Mouse (Mus musculus) fibroblast of lung, adult 2 months (primary cell): ENCODE measurements around the gene Abca3.
A peak's percentile ranks its signal among the peaks of the same experiment; 100 is the strongest.
"Not testable (repeated sequence)": the region's sequence is repeated elsewhere in the genome, so short reads cannot be mapped to it uniquely, and the experiment has no call there.

Experiments used
- DNase-seq: peaks from one replicate; pipeline ENCODE4 v3.0.0-alpha.2; 2011; ENCODE audit warnings: low read depth

The Abca3 gene

GRCm38 (mm10) chr17:24383789-24384188, 32.0 kb downstream of the Abca3 start:
- DNase-seq, result no peak

GRCm38 (mm10) chr17:24388711-24389110, 37.0 kb downstream of the Abca3 start:
- no peak for DNase-seq

- DNase-seq, result peak; percentile 46
Observed at GRCm38 (mm10) chr17:24389865-24390264, 38.1 kb downstream of the Abca3 start.

GRCm38 (mm10) chr17:24391149-24391548, 39.4 kb downstream of the Abca3 start:
- DNase-seq, result no peak

- DNase-seq, result no peak
Observed at GRCm38 (mm10) chr17:24393527-24393926, 41.8 kb downstream of the Abca3 start.

- DNase-seq, result no peak
Observed at GRCm38 (mm10) chr17:24394456-24394855, 42.7 kb downstream of the Abca3 start.

- DNase-seq, result no peak
Observed at GRCm38 (mm10) chr17:24402371-24402770, 50.6 kb downstream of the Abca3 start.

- DNase-seq, result no peak
Observed at GRCm38 (mm10) chr17:24407116-24407803, 55.5 kb downstream of the Abca3 start.

- no peak for DNase-seq
Observed at GRCm38 (mm10) chr17:24413557-24414211, 61.9 kb downstream of the Abca3 start.

GRCm38 (mm10) chr17:24414230-24414976, 62.7 kb downstream of the Abca3 start, which contains the start of gene Rnps1:
Rnps1 (plus strand) TSS chr17:24414565.
- peak; percentile 98 for DNase-seq

GRCm38 (mm10) chr17:24415011-24415410, 63.3 kb downstream of the Abca3 start:
- DNase-seq, result no peak

- no peak for DNase-seq
Observed at GRCm38 (mm10) chr17:24416051-24416652, 64.4 kb downstream of the Abca3 start.

GRCm38 (mm10) chr17:24423114-24423513, 71.4 kb downstream of the Abca3 start:
- DNase-seq, result no peak

GRCm38 (mm10) chr17:24424489-24424888, 72.7 kb downstream of the Abca3 start:
- DNase-seq, result no peak

GRCm38 (mm10) chr17:24425326-24425725, 73.6 kb downstream of the Abca3 start:
- not testable (repeated sequence) for DNase-seq

GRCm38 (mm10) chr17:24425905-24426304, 74.2 kb downstream of the Abca3 start:
- no peak for DNase-seq

- peak; percentile 92 for DNase-seq
Observed at GRCm38 (mm10) chr17:24426471-24427169, 74.9 kb downstream of the Abca3 start, which contains the start of gene Eci1. Eci1 (plus strand) TSS chr17:24426641.

GRCm38 (mm10) chr17:24427170-24427557, 75.4 kb downstream of the Abca3 start:
- peak; percentile 10 for DNase-seq

- no peak for DNase-seq
Observed at GRCm38 (mm10) chr17:24429201-24429983, 77.6 kb downstream of the Abca3 start.

GRCm38 (mm10) chr17:24437016-24437415, 85.3 kb downstream of the Abca3 start:
- DNase-seq, result no peak

- DNase-seq, result no peak
Observed at GRCm38 (mm10) chr17:24440377-24440776, 88.6 kb downstream of the Abca3 start.
